Mouse (Mus musculus): ENCODE results near the gene Larp6. TPM values are rescaled to one million over a fixed set of nuclear protein-coding genes. Genes with fewer than 3 reads are reported as not detected.

Larp6 gene
- polyA plus RNA-seq, 1 experiment: 14.2 TPM

DNA sequence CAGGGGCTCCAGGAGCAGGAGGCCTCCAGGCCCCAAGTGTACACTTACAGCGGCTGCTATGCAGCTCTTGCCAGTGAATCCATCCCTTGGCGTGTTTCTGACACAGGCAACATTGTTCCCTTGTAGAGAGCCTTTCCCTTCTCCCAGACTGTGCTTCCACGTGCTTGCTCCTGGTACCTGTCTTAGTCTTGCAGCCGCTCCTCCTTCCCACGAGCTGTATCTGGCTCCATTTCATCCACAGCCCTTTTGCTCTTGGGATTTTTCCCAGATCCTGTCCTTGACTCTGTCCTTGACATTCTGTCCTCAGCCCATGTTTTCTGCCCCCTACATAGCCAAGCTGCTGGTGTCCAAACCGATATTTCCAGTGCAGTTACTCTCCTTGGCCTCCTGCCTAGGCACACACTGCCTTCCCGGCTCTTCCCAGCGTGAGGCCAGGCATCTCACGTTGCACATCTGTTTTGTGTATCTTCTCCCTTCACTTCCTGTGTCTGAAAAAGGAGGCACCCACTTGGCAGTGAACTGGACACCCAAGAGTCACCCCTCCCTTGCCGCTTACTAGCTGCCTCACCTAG lies 46.7 kb downstream of the Larp6 start:
- TF ChIP-seq CTCF (IDR thresholded peaks at IDR 0.05; ENCODE audit: borderline replicate concordance, extremely low read depth, insufficient read depth, insufficient read length) (no peak), POLR2A (IDR thresholded peaks at IDR 0.05; ENCODE audit: borderline replicate concordance, extremely low read depth, insufficient read depth, insufficient read length, poor library complexity, severe bottlenecking) (no peak)
- DNase-seq (ENCODE audit: low read depth): no peak

DNA sequence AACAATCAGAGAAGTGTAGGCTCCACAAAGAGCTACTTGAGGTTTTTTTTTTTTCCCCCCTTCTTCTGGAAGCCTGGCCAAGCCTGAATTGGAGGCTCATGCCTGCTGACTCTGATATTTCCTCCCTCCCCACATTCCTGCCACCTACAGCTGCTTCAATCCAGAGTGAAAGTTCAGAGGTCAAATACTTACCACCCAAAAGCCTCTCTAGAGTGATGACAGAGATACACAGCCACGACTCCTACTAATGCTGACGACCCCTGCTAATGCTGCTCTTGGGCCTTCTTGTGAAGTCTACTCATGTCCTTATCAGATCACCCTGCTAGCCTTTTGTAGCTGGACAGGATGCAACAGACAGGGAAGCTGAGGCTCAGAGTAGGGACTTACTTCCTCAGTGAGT lies 52.4 kb downstream of the Larp6 start:
- no peak for DNase-seq (ENCODE audit: low read depth)
- no peak for TF ChIP-seq CTCF (IDR thresholded peaks at IDR 0.05; ENCODE audit: borderline replicate concordance, extremely low read depth, insufficient read depth, insufficient read length)

DNA sequence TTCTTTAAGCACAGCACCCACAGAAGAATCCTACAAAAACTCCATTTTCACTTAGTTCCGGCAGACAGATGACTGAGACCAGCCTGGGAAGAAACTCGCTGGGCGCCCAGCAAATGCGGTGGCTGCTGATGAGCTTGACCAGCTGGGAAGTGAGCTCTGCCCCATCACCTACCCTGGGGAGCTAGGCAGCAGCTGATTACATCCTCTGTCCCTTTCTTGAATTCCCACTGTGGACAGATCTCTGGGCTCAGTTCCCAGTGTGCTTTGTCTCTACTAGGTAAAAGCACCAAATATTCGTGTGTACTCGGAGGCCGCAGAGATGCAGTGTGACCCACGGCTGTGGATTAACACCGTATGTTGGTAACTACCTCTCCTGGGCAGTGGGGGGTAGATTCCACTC lies 55.6 kb downstream of the Larp6 start:
- TF ChIP-seq CTCF (IDR thresholded peaks at IDR 0.05; ENCODE audit: borderline replicate concordance, extremely low read depth, insufficient read depth, insufficient read length): no peak
- no peak for TF ChIP-seq POLR2A (IDR thresholded peaks at IDR 0.05; ENCODE audit: borderline replicate concordance, extremely low read depth, insufficient read depth, insufficient read length, poor library complexity, severe bottlenecking)

GRCm38 (mm10) chr9:60769711-60770111 lies 56.9 kb downstream of the Larp6 start:
- TF ChIP-seq CTCF (IDR thresholded peaks at IDR 0.05; ENCODE audit: borderline replicate concordance, extremely low read depth, insufficient read depth, insufficient read length) (no peak), POLR2A (IDR thresholded peaks at IDR 0.05; ENCODE audit: borderline replicate concordance, extremely low read depth, insufficient read depth, insufficient read length, poor library complexity, severe bottlenecking) (no peak)
- no peak for DNase-seq (ENCODE audit: low read depth)

More for the DNA sequence above, 55.6 kb downstream of the Larp6 start:
- peak; percentile 32 for DNase-seq (ENCODE audit: low read depth)

GRCm38 (mm10) chr9:60773713-60774112 lies 60.9 kb downstream of the Larp6 start:
- no peak for DNase-seq (ENCODE audit: low read depth)
- TF ChIP-seq CTCF (IDR thresholded peaks at IDR 0.05; ENCODE audit: borderline replicate concordance, extremely low read depth, insufficient read depth, insufficient read length): no peak
- no peak for TF ChIP-seq POLR2A (IDR thresholded peaks at IDR 0.05; ENCODE audit: borderline replicate concordance, extremely low read depth, insufficient read depth, insufficient read length, poor library complexity, severe bottlenecking)

DNA sequence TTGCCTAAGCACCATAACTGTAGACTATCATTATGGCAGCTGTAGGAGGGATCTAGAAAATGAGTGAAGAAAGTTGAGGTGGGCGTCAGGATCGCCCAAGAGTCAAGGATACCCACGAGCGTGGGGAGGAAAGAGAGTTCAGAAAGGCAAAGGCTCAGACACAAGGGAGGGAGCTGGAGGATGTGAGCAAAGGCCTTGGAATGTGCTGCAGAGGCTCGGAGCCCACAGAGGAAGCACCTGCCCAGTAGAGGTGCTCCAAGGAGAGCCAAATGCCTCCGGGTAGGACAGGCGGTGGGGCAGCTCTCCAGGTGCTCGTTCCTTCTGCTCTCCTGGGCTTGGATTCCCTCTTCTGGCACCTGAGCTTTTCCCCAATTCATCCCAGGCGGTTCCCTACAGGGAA lies 64.1 kb downstream of the Larp6 start:
- TF ChIP-seq POLR2A (IDR thresholded peaks at IDR 0.05; ENCODE audit: borderline replicate concordance, extremely low read depth, insufficient read depth, insufficient read length, poor library complexity, severe bottlenecking): no peak
- no peak for TF ChIP-seq CTCF (IDR thresholded peaks at IDR 0.05; ENCODE audit: borderline replicate concordance, extremely low read depth, insufficient read depth, insufficient read length)
- no peak for DNase-seq (ENCODE audit: low read depth)

DNA sequence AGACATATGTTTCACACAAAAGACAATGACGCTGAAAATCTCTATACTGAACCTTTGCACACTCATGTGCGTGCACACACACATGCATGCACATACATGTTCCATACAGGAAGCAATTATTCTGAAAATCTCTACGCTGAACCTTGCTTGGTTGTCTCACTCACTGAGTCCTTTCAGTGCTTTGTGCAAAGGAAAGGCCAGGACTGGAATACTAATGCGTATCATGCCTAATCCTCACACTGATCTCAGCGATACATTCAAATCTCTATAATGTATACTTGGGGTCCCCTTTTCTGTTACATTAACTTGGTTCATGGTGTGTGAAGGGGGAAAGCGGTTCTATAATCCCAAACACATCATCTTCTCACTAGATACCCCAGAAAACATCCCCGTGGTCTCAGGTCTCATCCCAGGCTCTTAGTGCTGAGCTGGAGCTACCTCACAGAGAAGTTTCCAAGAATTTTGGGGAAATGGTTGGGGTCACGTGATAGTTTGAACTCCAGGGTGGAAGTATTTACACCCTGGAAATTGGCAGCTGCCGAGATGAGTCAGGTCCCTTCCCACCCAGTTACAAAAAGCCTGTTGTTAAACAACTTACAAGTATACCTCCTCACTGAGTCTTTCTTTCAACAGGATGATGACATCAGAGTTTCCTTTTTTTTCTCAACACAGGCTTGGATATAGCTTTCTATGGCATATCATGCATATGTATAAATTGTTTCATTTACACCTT lies 69.4 kb downstream of the Larp6 start:
- peak; percentile 75 for DNase-seq (ENCODE audit: low read depth)
- no peak for TF ChIP-seq CTCF (IDR thresholded peaks at IDR 0.05; ENCODE audit: borderline replicate concordance, extremely low read depth, insufficient read depth, insufficient read length)
- no peak for TF ChIP-seq POLR2A (IDR thresholded peaks at IDR 0.05; ENCODE audit: borderline replicate concordance, extremely low read depth, insufficient read depth, insufficient read length, poor library complexity, severe bottlenecking)

DNA sequence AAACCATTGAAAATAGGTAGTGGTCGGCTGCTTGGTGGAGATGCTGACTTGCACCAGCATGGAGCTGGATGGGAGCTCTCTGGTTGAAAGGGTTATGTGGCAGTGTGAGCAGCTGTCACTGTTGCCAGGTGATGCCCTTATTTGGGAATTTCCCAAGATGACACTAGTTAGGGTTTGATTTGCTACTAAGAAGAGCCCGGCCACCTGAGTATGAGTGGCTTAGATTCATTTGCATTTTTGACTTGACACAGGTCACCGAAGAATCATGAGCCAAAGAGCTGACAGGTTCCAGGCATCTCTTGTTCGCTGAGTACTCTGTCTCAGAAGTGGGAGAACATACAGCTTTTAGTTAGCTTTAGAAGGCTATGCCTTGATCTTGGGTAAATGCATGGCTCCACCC lies 72.3 kb downstream of the Larp6 start:
- TF ChIP-seq POLR2A (IDR thresholded peaks at IDR 0.05; ENCODE audit: borderline replicate concordance, extremely low read depth, insufficient read depth, insufficient read length, poor library complexity, severe bottlenecking) (no peak), CTCF (IDR thresholded peaks at IDR 0.05; ENCODE audit: borderline replicate concordance, extremely low read depth, insufficient read depth, insufficient read length) (no peak)
- no peak for DNase-seq (ENCODE audit: low read depth)

- TF ChIP-seq CTCF (IDR thresholded peaks at IDR 0.05; ENCODE audit: borderline replicate concordance, extremely low read depth, insufficient read depth, insufficient read length) (no peak), POLR2A (IDR thresholded peaks at IDR 0.05; ENCODE audit: borderline replicate concordance, extremely low read depth, insufficient read depth, insufficient read length, poor library complexity, severe bottlenecking) (no peak)
- DNase-seq (ENCODE audit: low read depth): no peak
These were observed 74.8 kb downstream of the Larp6 start for GRCm38 (mm10) chr9:60787517-60788110.

Other genes with a start within 250 kb of the Larp6 start
- 5.3 and 7.9 TPM in 2 replicates for gene Thsd4, start 190.9 kb upstream of the Larp6 start, polyA plus RNA-seq (2012; rRNA removed)
- gene Lrrc49, start 24.8 kb upstream of the Larp6 start, polyA plus RNA-seq (2012; rRNA removed): 63.1 and 72.4 TPM in 2 replicates
- gene Uaca, start 81.6 kb downstream of the Larp6 start, polyA plus RNA-seq (2012; rRNA removed): 9.2 and 18.2 TPM in 2 replicates

All from brain, embryonic 14.5 days (tissue).